Comparison of ENCODE assay signal across 24 mouse cellular contexts in genomic region chr1:92441453-92442063, GRCm38 (mm10). TPM values are rescaled to one million over a fixed set of nuclear protein-coding genes. Genes with fewer than 3 reads are reported as not detected.
DNase-seq lines count a peak whose midpoint lies in the region; ATAC-seq lines count a peak whose summit lies in the region.
"Had no signal": no experiment of that assay in that cellular context is flagged by ENCODE, and none has a peak within 500 bp of the region (broad histone marks: within the 10 kb centered on the region; RNA-seq: fewer than 3 reads in every experiment).

No protein-coding gene starts in this region.

- no peak overlapping the region for H3K4me2 ChIP-seq in hindbrain, embryonic 16.5 days (ENCODE audit: low read length)
- no peak overlapping the region for H3K4me2 ChIP-seq in liver, embryonic 11.5 days
- H3K4me2 ChIP-seq: embryonic facial prominence, embryonic 15.5 days; forebrain, embryonic 13.5 days; hindbrain, embryonic 14.5 days; neural tube, embryonic 13.5 days had no signal

- H3K4me1 ChIP-seq in hindbrain, embryonic 10.5 days (replicated peaks), result peaks cover 20% of the 10 kb centered on the region
- H3K4me1 ChIP-seq in hindbrain, embryonic 16.5 days (ENCODE audit: control insufficient read depth, insufficient read depth, low read depth, low read length), result peaks cover 18% of the 10 kb centered on the region
- peaks cover 3% of the 10 kb centered on the region; the same call in 1 of the 2 replicates for H3K4me1 ChIP-seq in liver, embryonic 11.5 days (replicated peaks; ENCODE audit: control insufficient read depth, insufficient read depth, low read length)

- no peaks in the 10 kb centered on the region for H3K9me3 ChIP-seq in hindbrain, embryonic 10.5 days
- H3K9me3 ChIP-seq in hindbrain, embryonic 16.5 days (ENCODE audit: control insufficient read depth, low read length), result no peaks in the 10 kb centered on the region
- no peaks in the 10 kb centered on the region for H3K9me3 ChIP-seq in liver, embryonic 11.5 days (ENCODE audit: control insufficient read depth, low read length)
- H3K9me3 ChIP-seq: embryonic facial prominence, embryonic 15.5 days; forebrain, embryonic 13.5 days; neural tube, embryonic 13.5 days had no signal

- 0 out of 2 replicates have a peak overlapping the region, but pooled peaks have one; percentile 18 for H3K27ac ChIP-seq in hindbrain, embryonic 10.5 days
- H3K27ac ChIP-seq in hindbrain, embryonic 16.5 days (ENCODE audit: low read depth, low read length), result no peak overlapping the region
- H3K27ac ChIP-seq in liver, embryonic 11.5 days (ENCODE audit: low read depth, low read length), result no peak overlapping the region
- H3K27ac ChIP-seq: embryonic facial prominence, embryonic 15.5 days; forebrain, embryonic 13.5 days; heart, adult 2 months; hindbrain, embryonic 14.5 days; neural tube, embryonic 13.5 days had no signal

- no peak for DNase-seq in hindbrain, embryonic 10.5 days (ENCODE audit: low spot score)
- DNase-seq in adrenal gland, postnatal 25 days, result peak; percentile 64
- DNase-seq in liver, embryonic 11.5 days (ENCODE audit: low spot score), result no peak
- DNase-seq in right cerebral cortex, postnatal 14 days, result no peak
- DNase-seq in spleen, adult 18-20 months, result no peak
- DNase-seq in left cerebral cortex, adult 9 months (ENCODE audit: low spot score in 2 of 2), result no peak
- DNase-seq: cerebellum, adult 2 months; heart, adult 2 months; heart, postnatal 10 days; kidney, postnatal 14 days; lung, adult 2 months; right cerebral cortex, postnatal 25 days; thymus, postnatal 4 days had no signal

- H3K27me3 ChIP-seq in hindbrain, embryonic 10.5 days (ENCODE audit: insufficient read depth, poor library complexity, severe bottlenecking), result no peaks in the 10 kb centered on the region
- H3K27me3 ChIP-seq in hindbrain, embryonic 16.5 days (replicated peaks; ENCODE audit: control insufficient read depth, insufficient read depth, low read length), result no peaks in the 10 kb centered on the region
- H3K27me3 ChIP-seq in liver, embryonic 11.5 days (replicated peaks; ENCODE audit: control insufficient read depth, insufficient read depth, low read length), result no peaks in the 10 kb centered on the region
- H3K27me3 ChIP-seq: embryonic facial prominence, embryonic 15.5 days; forebrain, embryonic 13.5 days; neural tube, embryonic 13.5 days had no signal

- WGBS in hindbrain, embryonic 10.5 days, result 56% methylated on average over 6 of the region's 6 CpGs
- WGBS in hindbrain, embryonic 16.5 days, result 75% methylated on average over 6 of the region's 6 CpGs
- 43% methylated on average over 6 of the region's 6 CpGs for WGBS in liver, embryonic 11.5 days

- no peak overlapping the region for H3K9ac ChIP-seq in hindbrain, embryonic 16.5 days (ENCODE audit: low read depth, low read length)
- no peak overlapping the region for H3K9ac ChIP-seq in liver, embryonic 11.5 days (ENCODE audit: low read depth, low read length)
- H3K9ac ChIP-seq: embryonic facial prominence, embryonic 15.5 days; forebrain, embryonic 13.5 days; hindbrain, embryonic 14.5 days; neural tube, embryonic 13.5 days had no signal

- no peak overlapping the region for H3K4me3 ChIP-seq in hindbrain, embryonic 10.5 days
- no peak overlapping the region for H3K4me3 ChIP-seq in hindbrain, embryonic 16.5 days (ENCODE audit: low read length)
- H3K4me3 ChIP-seq in liver, embryonic 11.5 days (ENCODE audit: low read depth, low read length), result no peak overlapping the region
- H3K4me3 ChIP-seq: embryonic facial prominence, embryonic 15.5 days; forebrain, embryonic 13.5 days; heart, adult 2 months; neural tube, embryonic 13.5 days had no signal

- peaks cover 85% of the 10 kb centered on the region for H3K36me3 ChIP-seq in hindbrain, embryonic 10.5 days
- peaks cover 18% of the 10 kb centered on the region for H3K36me3 ChIP-seq in hindbrain, embryonic 16.5 days (ENCODE audit: control insufficient read depth, insufficient read depth, low read length)
- H3K36me3 ChIP-seq in liver, embryonic 11.5 days (ENCODE audit: control insufficient read depth, insufficient read depth, low read length), result peaks cover 28% of the 10 kb centered on the region

- ATAC-seq in hindbrain, embryonic 16.5 days, result no peak
- ATAC-seq in liver, embryonic 11.5 days (replicated peaks; ENCODE audit: low FRiP score), result peak; percentile 93
- peak; percentile 95 for ATAC-seq in megakaryocyte-erythroid progenitor cell, adult 5-6 weeks (replicated peaks; ENCODE audit: low FRiP score, low TSS enrichment, poor library complexity, severe bottlenecking)
- ATAC-seq: forebrain, embryonic 13.5 days; intestine, postnatal 0 days had no signal

RNA-seq across cellular contexts. Expression of gene Ndufa10, which starts 32.1 kb away (rescaled TPM):
- 291 and 296 TPM in 2 replicates for polyA plus RNA-seq in hindbrain, embryonic 10.5 days (2016; fragmentation: Nextera tagmentation; extraction: Ambion mirVana)
- polyA plus RNA-seq in hindbrain, embryonic 16.5 days (2015; fragmentation: Nextera tagmentation; extraction: Ambion mirVana), result 339 and 361 TPM in 2 replicates
- 337 and 339 TPM in 2 replicates for total RNA-seq in adrenal gland, postnatal 25 days (2021)
- 270 and 276 TPM in 2 replicates for polyA plus RNA-seq in liver, embryonic 11.5 days (2014; fragmentation: Nextera tagmentation; extraction: Ambion mirVana)
- total RNA-seq in megakaryocyte-erythroid progenitor cell, adult 5-6 weeks (2014; fragmentation: Nextera tagmentation), result 169 and 187 TPM in 2 replicates
- total RNA-seq in megakaryocyte-erythroid progenitor cell, adult 5-6 weeks (2017), result 132 and 170 TPM in 2 replicates

RNA-seq across cellular contexts. Expression of gene Olfr1416, which starts 43.4 kb away (rescaled TPM):
- not detected in 2 replicates for polyA plus RNA-seq in hindbrain, embryonic 10.5 days (2016; fragmentation: Nextera tagmentation; extraction: Ambion mirVana)
- not detected in 2 replicates for polyA plus RNA-seq in hindbrain, embryonic 16.5 days (2015; fragmentation: Nextera tagmentation; extraction: Ambion mirVana)
- total RNA-seq in adrenal gland, postnatal 25 days (2021), result not detected in 2 replicates
- not detected in 2 replicates for polyA plus RNA-seq in liver, embryonic 11.5 days (2014; fragmentation: Nextera tagmentation; extraction: Ambion mirVana)
- not detected in 2 replicates for total RNA-seq in megakaryocyte-erythroid progenitor cell, adult 5-6 weeks (2014; fragmentation: Nextera tagmentation)
- not detected in 2 replicates for total RNA-seq in megakaryocyte-erythroid progenitor cell, adult 5-6 weeks (2017)
- total RNA-seq: heart, adult 2 months; heart, postnatal 10 days; layer of hippocampus, postnatal 10 days; left cerebral cortex, postnatal 25 days; midbrain, postnatal 0 days had no signal
- polyA plus RNA-seq: cerebellum, adult 2 months; embryonic facial prominence, embryonic 15.5 days; forebrain, embryonic 13.5 days; heart, adult 2 months; hindbrain, embryonic 14.5 days; intestine, postnatal 0 days; lung, adult 2 months; midbrain, postnatal 0 days; neural tube, embryonic 13.5 days; testis, adult 2 months had no signal

RNA-seq across cellular contexts. Expression of gene Olfr1415, which starts 54.3 kb away (rescaled TPM):
- polyA plus RNA-seq in hindbrain, embryonic 10.5 days (2016; fragmentation: Nextera tagmentation; extraction: Ambion mirVana), result not detected in 2 replicates
- not detected in 2 replicates for polyA plus RNA-seq in hindbrain, embryonic 16.5 days (2015; fragmentation: Nextera tagmentation; extraction: Ambion mirVana)
- total RNA-seq in adrenal gland, postnatal 25 days (2021), result not detected in 2 replicates
- polyA plus RNA-seq in liver, embryonic 11.5 days (2014; fragmentation: Nextera tagmentation; extraction: Ambion mirVana), result not detected in 2 replicates
- not detected in 2 replicates for total RNA-seq in megakaryocyte-erythroid progenitor cell, adult 5-6 weeks (2014; fragmentation: Nextera tagmentation)
- not detected in 2 replicates for total RNA-seq in megakaryocyte-erythroid progenitor cell, adult 5-6 weeks (2017)
- total RNA-seq: heart, adult 2 months; heart, postnatal 10 days; layer of hippocampus, postnatal 10 days; left cerebral cortex, postnatal 25 days; midbrain, postnatal 0 days had no signal
- polyA plus RNA-seq: cerebellum, adult 2 months; embryonic facial prominence, embryonic 15.5 days; forebrain, embryonic 13.5 days; heart, adult 2 months; hindbrain, embryonic 14.5 days; intestine, postnatal 0 days; lung, adult 2 months; midbrain, postnatal 0 days; neural tube, embryonic 13.5 days; testis, adult 2 months had no signal
